Mouse (Mus musculus) embryonic stem cell, embryonic (primary cell): ENCODE measurements around the gene Slc26a3.

Experiments
- CTCF ChIA-PET, 4 experiments: fragments of 300-600 bp in 2 of 4; fragments of 350-600 bp in 2 of 4; sonication (Branson Sonifier 250); formaldehyde crosslinking; loops; one replicate each; lab custom pipeline; 2022; ENCODE audit warnings: inconsistent platforms in 2 of 4; lab: Charles Lee
- POLR2A ChIA-PET, 4 experiments: fragments of 300-600 bp in 2 of 4; fragments of 350-600 bp in 2 of 4; sonication (Branson Sonifier 250); formaldehyde crosslinking; loops; one replicate each; lab custom pipeline; 2022; ENCODE audit warnings: antibody characterized with exemption in 4 of 4, inconsistent platforms in 1 of 4; lab: Charles Lee

Gene Slc26a3

DNA sequence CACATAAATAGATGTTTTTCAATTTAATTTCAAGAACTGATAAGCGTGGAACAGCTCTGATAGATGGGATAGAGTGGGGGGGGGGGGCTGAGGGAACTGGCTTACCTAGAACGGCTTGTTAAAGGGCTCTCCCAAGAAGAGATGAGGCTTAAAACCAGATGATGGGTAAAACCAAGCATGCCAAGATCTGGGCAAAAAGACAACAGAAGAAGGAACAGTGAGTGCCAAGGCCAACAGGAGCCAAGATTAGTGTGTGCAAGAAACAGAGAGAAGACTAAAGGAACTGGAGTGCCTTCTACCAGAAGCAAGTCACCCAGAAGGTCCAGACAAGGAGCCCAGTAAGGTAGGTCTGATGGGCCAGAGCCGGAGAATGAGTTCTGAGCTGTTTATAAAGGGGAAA lies at the start of gene Slc26a3:
Gene Slc26a3, plus strand, starts transcription at position 301 of the 400 bp plus-strand sequence.
- ChIA-PET CTCF (no interaction called here), POLR2A (interaction anchor here in 1 of 4 experiments (0.6 to 1.0 kb wide), 3 partner anchors 13 to 234 kb away, joined by 3 to 8 read pairs (median 3); no protein-coding TSS in a partner anchor)

DNA sequence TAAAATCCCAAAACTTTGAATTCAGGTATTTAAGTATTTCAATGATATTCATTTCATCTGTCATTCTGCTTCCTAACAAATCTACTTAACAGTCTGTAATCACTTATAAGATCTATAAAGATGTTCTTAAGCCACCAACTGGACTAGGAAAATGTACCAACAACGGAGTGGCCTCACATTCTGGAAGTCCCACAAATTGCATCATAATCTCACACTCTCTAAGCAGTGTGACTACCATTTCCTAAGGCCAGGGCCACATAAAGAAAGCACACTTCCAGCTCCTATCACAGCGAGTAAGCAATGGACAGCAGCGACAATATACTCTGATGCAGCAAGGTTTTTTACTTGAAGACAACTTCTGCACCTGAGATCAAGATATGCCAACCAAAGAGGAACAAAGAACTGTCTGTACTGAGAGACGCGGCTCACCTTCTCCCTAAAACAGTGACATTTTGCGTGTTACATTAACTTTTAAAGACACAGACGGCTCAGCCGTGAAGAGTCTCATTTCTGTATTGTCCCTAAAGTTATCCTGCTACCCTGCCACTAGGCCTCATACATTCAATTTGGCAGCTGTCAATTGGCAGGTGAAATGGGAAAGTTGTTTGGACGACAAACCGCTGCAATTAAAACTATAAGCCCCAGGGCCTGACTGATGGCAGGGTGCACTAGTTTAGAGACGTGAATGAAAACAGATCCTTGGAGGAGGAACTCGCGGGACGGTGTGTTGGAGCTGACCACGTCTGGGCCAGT lies 40.3 kb upstream of the Slc26a3 start:
- ChIA-PET CTCF (no interaction called here), POLR2A (interaction anchor here (0.5 to 1.7 kb wide), 10 partner anchors 16 to 600 kb away, joined by 3 to 6 read pairs (median 3); partner anchors contain the start of genes Fam110c (in 1 of the 4) and Hbp1 (in 1 of the 4))

DNA sequence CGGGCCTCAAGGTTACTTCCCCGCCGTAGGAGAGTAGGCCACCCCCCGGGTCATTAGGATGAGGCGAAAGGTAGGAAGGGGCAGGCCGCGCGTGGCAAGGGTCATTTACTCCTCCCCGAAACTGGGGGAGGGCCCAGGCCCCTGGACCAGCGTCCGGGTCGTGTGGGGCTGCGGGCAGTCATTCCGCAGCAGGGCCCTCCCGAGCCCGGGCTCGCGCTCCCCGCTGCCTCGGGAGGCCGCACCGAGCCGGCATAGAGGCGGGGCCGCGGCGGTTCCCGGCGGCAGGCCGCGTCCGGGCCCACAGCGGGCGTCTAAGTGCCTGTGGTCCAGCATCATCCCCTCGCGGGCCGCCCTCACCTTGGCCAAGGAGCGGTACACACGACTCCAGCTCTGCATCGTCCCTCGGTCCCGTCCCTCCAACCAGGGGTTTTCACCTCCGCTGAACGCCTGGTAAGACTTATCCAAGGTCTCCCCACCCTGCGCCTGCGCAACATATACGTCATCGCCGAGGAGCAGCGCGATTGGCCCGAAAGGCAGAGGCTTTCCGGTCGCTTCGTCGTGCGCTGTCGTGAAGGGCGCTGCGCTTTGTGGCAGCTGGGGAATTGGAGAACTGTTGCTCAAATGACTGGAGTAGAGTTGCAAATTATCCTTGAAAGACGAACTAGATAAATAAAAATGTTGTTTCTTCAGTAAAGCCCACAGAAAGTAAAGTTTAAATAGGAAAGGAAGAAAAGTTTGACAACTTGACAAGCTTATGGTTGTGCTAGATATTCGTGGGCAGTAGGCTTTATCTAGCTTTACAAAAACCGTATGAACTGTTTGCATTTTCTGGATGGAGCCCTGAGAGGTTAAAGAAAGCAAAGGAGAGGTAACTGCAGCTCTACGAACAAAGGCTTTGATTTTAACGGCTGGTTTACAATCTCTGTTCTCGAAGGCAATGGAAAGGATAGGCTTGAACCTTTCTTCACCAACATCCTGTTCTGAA lies 39.4 kb upstream of the Slc26a3 start, which contains the start of gene Dld:
Gene Dld, minus strand, starts transcription at position 510 of the 985 bp plus-strand sequence.
- POLR2A ChIA-PET = interaction anchor here in 2 of 4 experiments (0.6 to 2.0 kb wide), 11 partner anchors 15 to 599 kb away, joined by 3 to 6 read pairs (median 4); partner anchors contain the start of genes Cbll1 (in 1 of the 2), Fam110c (in 1 of the 2) and Hbp1 (in 1 of the 2)
- CTCF ChIA-PET = interaction anchor here in 1 of 4 experiments (1.6 kb wide), 1 partner anchor 183 kb away, joined by 4 read pairs; no protein-coding TSS in a partner anchor

DNA sequence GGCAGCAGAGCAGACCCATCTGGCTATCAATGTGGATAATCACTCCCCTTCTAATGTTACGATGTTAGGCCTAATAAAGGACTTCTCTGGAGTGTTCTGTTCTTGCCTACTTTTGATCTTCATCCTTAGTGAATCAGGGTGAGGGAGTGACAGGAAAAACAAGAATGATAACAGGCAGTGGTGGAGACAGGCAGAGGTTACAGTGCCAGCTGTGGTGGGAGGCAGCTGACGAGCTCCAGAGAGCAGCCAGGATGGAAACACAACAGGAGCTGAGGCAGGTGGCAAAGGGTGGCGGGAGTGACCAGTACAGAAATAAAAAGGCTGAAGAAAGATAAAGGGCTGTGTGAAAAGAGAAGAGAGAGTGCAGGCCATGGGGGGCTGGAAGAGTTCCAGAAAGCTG lies 24.2 kb upstream of the Slc26a3 start:
- CTCF ChIA-PET = no interaction called here
- POLR2A ChIA-PET = interaction anchor here in 2 of 4 experiments (0.8 to 2.0 kb wide), 4 partner anchors 12 to 41 kb away, joined by 3 to 5 read pairs (median 3); partner anchors contain the start of gene Dld (in 1 of the 2)

DNA sequence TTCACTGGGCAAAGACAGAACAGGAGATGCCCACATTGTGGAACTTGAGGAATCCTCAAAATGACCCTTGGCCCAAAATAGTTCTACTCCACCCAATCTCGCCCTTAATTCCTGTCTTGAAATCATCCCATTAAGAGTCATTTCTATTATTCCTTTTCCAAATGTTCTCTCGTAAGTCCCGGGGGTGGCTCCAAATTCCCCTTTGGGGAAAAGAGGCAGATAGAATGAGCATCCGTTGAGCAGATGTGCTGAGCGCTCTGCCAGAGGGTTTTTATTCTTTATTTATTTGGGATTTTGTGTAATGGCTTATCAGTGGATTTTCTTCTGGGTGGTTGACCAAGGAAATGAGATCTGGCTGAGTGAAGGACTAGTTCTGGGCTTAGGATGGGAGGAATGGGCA lies 22.9 kb upstream of the Slc26a3 start:
- CTCF ChIA-PET = interaction anchor here in 1 of 4 experiments (0.6 kb wide), 1 partner anchor 20 kb away, joined by 3 read pairs; no protein-coding TSS in a partner anchor
- POLR2A ChIA-PET = interaction anchor here in 2 of 4 experiments (1.4 to 2.5 kb wide), 2 partner anchors 16 to 42 kb away, joined by 3 to 6 read pairs; partner anchors contain the start of gene Dld (in 1 of the 2)

DNA sequence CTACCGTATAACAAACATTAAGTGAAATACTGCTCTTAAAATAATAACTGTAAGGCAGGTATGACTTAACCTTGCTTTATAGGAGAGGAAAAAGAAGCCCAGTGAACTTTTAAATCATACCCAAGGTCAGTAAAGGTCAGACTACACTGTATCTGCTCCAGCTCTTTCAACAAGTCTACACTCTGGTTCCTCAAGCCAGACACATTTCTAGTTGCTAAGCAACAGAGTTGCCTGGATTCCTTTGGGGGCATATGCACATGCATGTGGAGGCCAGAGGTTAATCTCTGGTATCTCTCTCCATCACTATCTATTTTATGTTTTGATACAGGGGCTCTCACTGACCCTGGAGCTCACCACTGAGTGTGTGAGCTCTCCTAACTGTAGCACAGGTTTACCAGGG lies 21.6 kb upstream of the Slc26a3 start:
- ChIA-PET POLR2A (interaction anchor here in 1 of 4 experiments (2.5 kb wide), 1 partner anchor 18 kb away, joined by 6 read pairs; the partner anchor contains the start of gene Dld), CTCF (no interaction called here)

DNA sequence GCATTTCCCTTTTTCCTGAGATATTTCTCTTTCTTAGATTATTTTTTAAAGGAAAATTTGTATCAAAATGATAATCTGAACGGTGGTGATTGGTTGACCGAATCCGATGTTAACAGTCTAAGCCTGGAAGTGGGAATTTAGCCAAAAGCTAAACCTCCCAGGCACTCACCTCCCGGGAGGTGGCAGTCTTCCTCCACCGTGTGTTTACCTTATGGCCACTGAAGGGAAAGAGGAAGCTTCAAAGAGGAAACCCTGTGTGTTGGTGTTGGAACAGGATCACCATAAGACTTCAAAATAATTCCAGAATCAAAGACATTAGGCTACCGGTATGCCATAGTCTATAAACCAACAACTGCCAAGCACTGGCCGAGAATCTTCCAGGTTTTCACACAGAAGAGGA lies 21.0 kb upstream of the Slc26a3 start:
- POLR2A ChIA-PET = interaction anchor here in 1 of 4 experiments (2.5 kb wide), 1 partner anchor 18 kb away, joined by 6 read pairs; the partner anchor contains the start of gene Dld

DNA sequence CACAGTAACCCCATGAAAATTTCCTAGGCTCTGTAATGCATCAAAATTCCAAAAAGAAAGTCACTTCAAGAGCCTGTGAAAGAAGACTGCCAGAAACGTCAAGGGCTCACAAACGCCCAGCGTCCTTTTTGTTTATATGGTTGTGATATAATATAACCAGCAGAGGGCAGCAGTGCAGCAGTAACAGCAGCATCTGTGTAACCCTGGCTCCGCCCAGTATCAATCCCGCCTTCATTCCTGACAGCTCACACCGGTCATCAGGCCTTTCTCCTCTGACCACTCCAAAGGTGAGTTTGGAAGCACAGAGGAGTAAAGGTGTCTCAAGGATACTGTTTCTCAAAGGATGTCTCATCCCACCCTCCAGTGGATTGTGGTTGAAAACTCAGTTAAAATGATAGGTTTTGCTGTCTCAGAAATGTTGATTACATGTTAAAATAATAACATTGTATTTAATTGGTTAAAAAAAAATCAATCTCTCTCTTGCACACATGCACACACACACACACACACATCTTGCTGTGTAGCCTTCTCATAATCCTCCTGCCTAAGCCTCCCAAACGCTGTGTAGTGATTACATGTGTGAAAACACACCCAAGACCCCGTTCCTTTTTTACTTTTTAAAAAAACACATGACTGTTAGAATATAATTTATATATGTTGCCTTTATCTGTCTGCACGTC lies 15.9 kb upstream of the Slc26a3 start:
- CTCF ChIA-PET = no interaction called here
- POLR2A ChIA-PET = no interaction called here

More for the DNA sequence above, 21.0 kb upstream of the Slc26a3 start:
- CTCF ChIA-PET = no interaction called here

DNA sequence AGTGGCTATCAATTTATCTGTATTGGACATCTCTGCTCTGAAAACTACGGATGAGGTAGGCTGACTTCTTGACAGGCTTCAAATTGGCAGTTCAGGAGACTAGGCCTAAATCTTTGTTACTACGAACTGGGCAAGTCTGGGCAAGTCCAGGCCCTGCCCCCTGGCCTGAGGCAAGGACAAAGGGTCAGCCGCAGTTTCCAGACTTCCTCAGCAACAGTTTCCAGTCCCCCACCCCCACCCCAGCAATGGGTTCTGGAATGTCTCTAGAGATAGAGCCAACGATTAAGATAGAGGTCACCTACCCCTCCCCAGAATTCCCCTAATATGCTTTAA lies 15.4 kb upstream of the Slc26a3 start:
- ChIA-PET POLR2A (no interaction called here), CTCF (no interaction called here)

DNA sequence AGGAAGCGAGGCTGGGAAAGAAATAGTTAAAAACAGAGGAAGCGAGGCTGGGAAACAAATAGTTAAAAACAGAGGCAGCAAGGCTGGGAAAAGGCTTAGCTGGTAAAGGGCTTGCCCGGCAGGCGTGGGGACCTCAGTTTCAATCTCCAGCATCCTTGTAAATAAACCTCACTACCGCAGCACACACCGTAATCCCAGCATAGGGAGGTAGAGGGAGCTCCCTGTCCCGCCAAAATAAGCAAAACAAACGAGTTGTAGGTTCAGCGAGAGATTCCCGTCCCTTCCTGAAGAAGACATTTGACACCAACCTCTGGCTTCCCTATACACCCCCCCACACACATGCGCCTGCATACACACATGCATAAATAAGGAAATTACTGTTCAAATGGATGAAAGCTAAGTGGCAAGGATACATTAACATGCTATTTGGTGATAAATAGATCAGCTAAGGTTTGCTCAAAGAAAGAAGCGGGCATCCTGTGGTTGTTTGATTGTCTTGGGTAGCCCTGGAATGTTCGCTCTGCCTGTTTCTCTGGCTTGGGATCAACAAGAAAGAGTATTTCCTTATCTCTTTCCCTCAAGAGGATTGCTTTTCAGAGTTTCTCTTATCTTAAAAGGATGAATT lies 14.2 kb upstream of the Slc26a3 start:
- ChIA-PET CTCF (no interaction called here), POLR2A (interaction anchor here in 2 of 4 experiments (0.7 to 1.0 kb wide), 4 partner anchors 14 to 574 kb away, joined by 3 to 4 read pairs (median 3); partner anchors contain the start of genes Hbp1 (in 1 of the 2) and Slc26a3 (in 1 of the 2))

DNA sequence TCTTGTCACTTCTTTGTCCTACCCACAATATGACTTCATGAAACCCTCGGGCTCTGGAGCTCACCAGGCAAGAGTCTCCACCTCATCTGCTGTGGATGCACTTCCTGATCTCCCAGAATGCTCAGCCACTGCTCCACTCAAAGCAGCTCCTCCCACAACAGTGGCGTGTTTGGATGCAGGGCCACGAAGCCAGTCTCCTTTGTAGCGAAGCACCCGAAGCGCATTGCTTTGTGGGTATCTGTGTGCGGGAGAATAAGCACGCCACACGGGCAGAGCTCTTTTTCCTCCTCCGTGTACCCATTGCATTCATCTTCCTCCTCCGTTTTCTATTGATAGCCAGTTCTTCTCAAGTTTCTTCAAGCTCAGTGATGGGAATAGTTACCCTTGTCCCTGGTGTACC lies 13.4 kb upstream of the Slc26a3 start:
- ChIA-PET CTCF (no interaction called here), POLR2A (interaction anchor here in 2 of 4 experiments (0.6 to 1.3 kb wide), 2 partner anchors 116 to 122 kb away, joined by 3 to 4 read pairs; partner anchors contain the start of gene Cbll1 (in 1 of the 2))

DNA sequence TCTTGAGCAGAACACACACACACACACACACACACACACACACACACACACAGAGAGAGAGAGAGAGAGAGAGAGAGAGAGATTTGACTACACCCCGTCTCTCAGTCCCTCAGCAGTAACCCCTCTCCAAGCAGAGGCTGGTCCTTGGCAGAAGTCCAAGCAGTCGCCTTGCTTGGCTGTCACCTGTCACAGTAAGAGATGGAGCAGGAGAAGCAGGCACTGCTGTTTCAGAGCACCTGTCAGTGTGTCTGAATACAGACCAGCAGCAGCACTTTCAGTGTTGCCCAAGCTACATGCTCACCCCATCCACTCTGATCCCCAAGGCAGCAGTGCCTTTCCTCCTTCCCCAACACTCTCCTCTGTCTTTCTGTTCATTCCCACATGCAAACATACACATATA lies 9.8 kb upstream of the Slc26a3 start:
- ChIA-PET POLR2A (interaction anchor here in 2 of 4 experiments (0.6 to 0.8 kb wide), 2 partner anchors 203 to 291 kb away, joined by 3 to 4 read pairs; no protein-coding TSS in a partner anchor), CTCF (interaction anchor here in 2 of 4 experiments (0.6 kb wide), 2 partner anchors 94 to 1539 kb away, joined by 8 to 10 read pairs; no protein-coding TSS in a partner anchor)

DNA sequence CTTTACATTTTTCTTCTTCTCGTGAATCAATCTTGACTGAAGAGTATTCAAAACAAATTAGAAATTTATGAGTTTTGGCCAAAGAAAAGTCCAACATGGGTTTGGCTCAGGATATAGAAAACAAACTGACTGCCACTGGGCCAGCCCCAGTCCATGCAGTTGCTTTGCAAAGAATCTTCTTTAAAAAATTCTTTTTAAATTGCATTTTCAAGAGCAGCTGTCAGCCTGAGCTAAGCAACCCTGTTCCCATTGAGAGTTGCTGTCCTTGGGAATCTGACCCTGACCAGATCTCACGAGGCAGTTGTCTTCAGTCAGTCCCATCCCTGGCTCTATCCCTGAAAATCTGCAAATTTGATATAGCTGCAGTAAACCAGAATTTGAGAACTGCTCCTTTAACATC lies 8.2 kb upstream of the Slc26a3 start:
- ChIA-PET CTCF (no interaction called here), POLR2A (no interaction called here)

DNA sequence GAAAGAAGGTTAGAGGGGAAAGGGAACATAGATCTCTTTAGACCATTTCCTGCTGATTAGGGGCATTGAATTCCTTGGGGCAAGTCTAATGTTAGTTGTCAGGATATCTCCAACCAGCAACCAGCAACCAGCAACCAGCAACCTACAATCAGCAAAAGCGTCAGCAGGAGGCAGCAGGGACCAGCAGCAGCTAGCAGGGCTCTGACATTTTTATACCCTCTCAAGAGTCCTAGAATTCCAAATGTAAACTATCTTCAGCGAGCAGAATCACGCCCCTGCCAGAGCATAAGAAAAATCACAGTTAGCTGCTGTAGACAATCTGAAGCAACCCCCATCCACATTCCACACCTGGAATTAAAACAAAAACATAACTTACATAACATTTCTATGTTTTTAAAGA lies 3.4 kb upstream of the Slc26a3 start:
- ChIA-PET POLR2A (interaction anchor here in 1 of 4 experiments (0.6 kb wide), 1 partner anchor 37 kb away, joined by 3 read pairs; no protein-coding TSS in a partner anchor), CTCF (no interaction called here)

DNA sequence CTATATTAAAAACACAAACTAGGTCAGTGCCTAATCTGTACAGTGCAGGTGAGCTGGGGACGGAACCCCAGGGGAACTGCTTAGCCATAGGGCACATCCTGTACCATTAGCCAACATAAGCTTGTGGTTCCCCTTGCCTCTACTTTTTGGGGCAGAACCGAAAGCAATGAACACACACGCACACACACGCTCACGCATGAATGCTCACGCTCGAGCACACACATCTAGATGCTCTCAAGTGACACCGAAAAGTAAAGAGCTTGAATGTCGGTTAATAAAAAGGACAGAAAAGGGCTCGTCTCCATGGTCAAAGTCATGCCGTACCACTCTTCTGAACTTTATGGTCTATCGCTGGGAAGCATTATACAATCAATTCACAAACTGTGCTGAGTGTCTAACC lies 1.0 kb downstream of the Slc26a3 start:
- ChIA-PET CTCF (no interaction called here), POLR2A (interaction anchor here in 1 of 4 experiments (0.6 kb wide), 1 partner anchor 561 kb away, joined by 3 read pairs; no protein-coding TSS in a partner anchor)

DNA sequence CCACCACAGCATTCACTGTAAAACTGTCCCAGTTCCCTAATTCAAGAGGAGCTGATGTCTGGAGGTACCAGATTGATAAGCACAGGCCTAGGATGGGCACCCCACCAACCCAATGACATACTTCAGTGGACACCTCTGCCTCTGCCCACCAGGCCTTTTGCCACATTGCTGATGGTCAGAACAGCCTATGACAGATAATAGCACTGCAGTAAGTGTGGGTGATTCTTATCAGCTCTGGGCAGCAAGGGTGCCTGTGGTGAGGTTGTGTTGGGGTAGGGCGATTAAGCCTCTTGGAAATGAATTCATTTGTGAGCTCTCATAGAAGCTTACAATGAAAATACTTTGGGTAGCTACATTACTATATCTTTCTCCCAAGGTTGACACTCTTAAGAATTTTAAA lies 5.2 kb downstream of the Slc26a3 start:
- POLR2A ChIA-PET = no interaction called here
- CTCF ChIA-PET = no interaction called here

DNA sequence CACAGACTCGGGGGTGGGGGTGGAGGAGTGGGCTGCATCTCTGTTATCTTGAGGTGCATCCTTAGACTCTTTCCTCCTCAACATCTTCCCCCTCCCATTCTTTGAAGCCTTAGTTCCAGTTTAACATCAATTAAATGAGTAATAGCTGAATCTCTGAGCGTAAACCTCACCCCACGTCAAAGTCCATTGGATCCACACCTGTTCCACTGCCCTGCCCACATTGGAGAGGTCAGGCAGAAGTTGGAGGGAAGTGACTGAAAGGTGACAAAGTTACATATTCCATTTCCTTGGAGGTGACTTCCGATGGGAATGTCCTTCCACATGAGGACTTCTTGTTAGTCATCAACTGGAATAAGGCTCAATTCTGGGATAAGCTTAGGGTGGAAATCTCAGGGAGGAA lies 7.0 kb downstream of the Slc26a3 start:
- ChIA-PET POLR2A (no interaction called here), CTCF (no interaction called here)
